Mouse (Mus musculus) stomach, embryonic 15.5 days (tissue): ENCODE data around the gene Rnf19b. TPM values are rescaled to one million over a fixed set of nuclear protein-coding genes. Genes with fewer than 3 reads are reported as not detected.

ENCODE experiments used
- ATAC-seq: fragments of 200-750 bp; cut with Nextera tagmentation; 2 replicates; pipeline ENCODE4 v1.8.0; 2017; ENCODE audit warnings: low read depth, moderate number of reproducible peaks, moderate TSS enrichment; ENCODE audit not compliant: insufficient read depth, low FRiP score
- H3K27ac ChIP-seq: fragments of 300-500 bp; sonication (generic); 2 replicates; pipeline ENCODE4 v1.5.1; 2015; ENCODE audit warnings: mild to moderate bottlenecking, inconsistent platforms
- H3K27me3 ChIP-seq: fragments of 300-500 bp; sonication (generic); replicated peaks from 2 replicates; pipeline ENCODE4 v1.6.1; 2015; ENCODE audit warnings: inconsistent platforms
- H3K36me3 ChIP-seq: fragments of 300-500 bp; sonication (generic); 2 replicates; pipeline ENCODE4 v1.6.1; 2015; ENCODE audit warnings: inconsistent platforms
- H3K4me1 ChIP-seq: fragments of 300-500 bp; sonication (generic); 2 replicates; pipeline ENCODE4 v1.6.1; 2015; ENCODE audit warnings: inconsistent platforms
- H3K4me2 ChIP-seq: fragments of 300-500 bp; sonication (generic); 2 replicates; pipeline ENCODE4 v1.6.1; 2015; ENCODE audit warnings: mild to moderate bottlenecking, inconsistent platforms
- H3K4me3 ChIP-seq: fragments of 300-500 bp; sonication (generic); replicated peaks from 2 replicates; pipeline ENCODE4 v1.5.1; 2015; ENCODE audit warnings: inconsistent platforms
- H3K9ac ChIP-seq: fragments of 300-500 bp; sonication (generic); 2 replicates; pipeline ENCODE4 v1.6.1; 2015; ENCODE audit warnings: inconsistent platforms
- H3K9me3 ChIP-seq: fragments of 300-500 bp; sonication (generic); 2 replicates; pipeline ENCODE4 v1.6.1; 2016; ENCODE audit warnings: inconsistent platforms
- WGBS: fragments of 180-500 bp; shearing (Covaris S2); methylation state at CpG from one replicate; pipeline ENCODE4 v1.1.7; 2015; 5-methylcytosine and 5-hydroxymethylcytosine counted together
- polyA plus RNA-seq: library from polyadenylated mRNA; unstranded; fragments of >200 nt; fragmentation: Nextera tagmentation; extraction: Ambion mirVana; gene quantifications from 2 replicates; pipeline ENCODE4 v1.2.1, GENCODE M21; 2015

The Rnf19b gene
- polyA plus RNA-seq, 1 experiment from 2014 or later = 7.6 TPM

- Histone ChIP-seq H3K4me1 (peaks cover 26% of the 10 kb centered on the region), H3K27me3 (no peaks in the 10 kb centered on the region), H3K9me3 (no peaks in the 10 kb centered on the region), H3K36me3 (no peaks in the 10 kb centered on the region), H3K4me2 (no peak overlapping the region), H3K27ac (no peak overlapping the region), H3K4me3 (no peak overlapping the region), H3K9ac (no peak overlapping the region)
- 81% methylated on average over 6 of the region's 6 CpGs for WGBS
- no peak for ATAC-seq
Observed at GRCm38 (mm10) chr4:129110804-129111203, 52.7 kb downstream of the Rnf19b start.

- no peaks in the 10 kb centered on the region for H3K9me3 ChIP-seq
- H3K27ac ChIP-seq = no peak overlapping the region
- no peaks in the 10 kb centered on the region for H3K27me3 ChIP-seq
- H3K4me1 ChIP-seq = peaks cover 25% of the 10 kb centered on the region
- WGBS = 54% methylated on average over 11 of the region's 11 CpGs
- ATAC-seq = no peak
- no peak overlapping the region for H3K4me3 ChIP-seq
- no peak overlapping the region for H3K4me2 ChIP-seq
- H3K9ac ChIP-seq = no peak overlapping the region
- no peaks in the 10 kb centered on the region for H3K36me3 ChIP-seq
Observed at GRCm38 (mm10) chr4:129111350-129111749, 53.3 kb downstream of the Rnf19b start.

GRCm38 (mm10) chr4:129112231-129112630 lies 54.2 kb downstream of the Rnf19b start:
- 0 out of 2 replicates have a peak overlapping the region, but pooled peaks have one; percentile 7 for H3K27ac ChIP-seq
- H3K4me1 ChIP-seq = peaks cover 21% of the 10 kb centered on the region
- ATAC-seq = peak; percentile 32; the same call in 1 of the 2 replicates
- peak overlapping the region; percentile 34; the same call in 1 of the 2 replicates for H3K4me2 ChIP-seq
- H3K27me3 ChIP-seq = no peaks in the 10 kb centered on the region
- H3K4me3 ChIP-seq = no peak overlapping the region
- no peaks in the 10 kb centered on the region for H3K36me3 ChIP-seq
- 61% methylated on average over 13 of the region's 13 CpGs for WGBS
- H3K9me3 ChIP-seq = no peaks in the 10 kb centered on the region
- no peak overlapping the region for H3K9ac ChIP-seq

GRCm38 (mm10) chr4:129113083-129113988 lies 55.3 kb downstream of the Rnf19b start:
- Histone ChIP-seq H3K9ac (no peak overlapping the region), H3K4me1 (peaks cover 18% of the 10 kb centered on the region), H3K36me3 (no peaks in the 10 kb centered on the region), H3K4me2 (no peak overlapping the region), H3K4me3 (no peak overlapping the region), H3K27ac (no peak overlapping the region), H3K27me3 (no peaks in the 10 kb centered on the region), H3K9me3 (no peaks in the 10 kb centered on the region)
- peak; percentile 70 for ATAC-seq
- 33% methylated on average over 28 of the region's 28 CpGs for WGBS

- Histone ChIP-seq H3K27ac (no peak overlapping the region), H3K9me3 (no peaks in the 10 kb centered on the region), H3K4me1 (peaks cover 30% of the 10 kb centered on the region), H3K4me2 (no peak overlapping the region), H3K9ac (no peak overlapping the region), H3K4me3 (no peak overlapping the region), H3K27me3 (peaks cover 17% of the 10 kb centered on the region), H3K36me3 (no peaks in the 10 kb centered on the region)
- WGBS = 90% methylated on average over 8 of the region's 8 CpGs
- no peak for ATAC-seq
Observed at GRCm38 (mm10) chr4:129116703-129117102, 58.6 kb downstream of the Rnf19b start.

- H3K9ac ChIP-seq = no peak overlapping the region
- no peaks in the 10 kb centered on the region for H3K9me3 ChIP-seq
- WGBS = 87% methylated on average over 14 of the region's 14 CpGs
- H3K4me2 ChIP-seq = no peak overlapping the region
- peaks cover 24% of the 10 kb centered on the region for H3K27me3 ChIP-seq
- H3K27ac ChIP-seq = no peak overlapping the region
- no peak overlapping the region for H3K4me3 ChIP-seq
- peaks cover 19% of the 10 kb centered on the region; the same call in 1 of the 2 replicates for H3K4me1 ChIP-seq
- ATAC-seq = no peak
- no peaks in the 10 kb centered on the region for H3K36me3 ChIP-seq
Observed at GRCm38 (mm10) chr4:129117720-129118510, 59.8 kb downstream of the Rnf19b start.

GRCm38 (mm10) chr4:129119708-129120107 lies 61.6 kb downstream of the Rnf19b start:
- no peak overlapping the region for H3K4me3 ChIP-seq
- 67% methylated on average over 10 of the region's 10 CpGs for WGBS
- no peak overlapping the region for H3K27ac ChIP-seq
- H3K9ac ChIP-seq = no peak overlapping the region
- no peak overlapping the region for H3K4me2 ChIP-seq
- H3K36me3 ChIP-seq = no peaks in the 10 kb centered on the region
- no peaks in the 10 kb centered on the region for H3K9me3 ChIP-seq
- H3K27me3 ChIP-seq = peaks cover 28% of the 10 kb centered on the region
- no peak for ATAC-seq
- peaks cover 13% of the 10 kb centered on the region; the same call in 1 of the 2 replicates for H3K4me1 ChIP-seq

- H3K27me3 ChIP-seq = peaks cover 34% of the 10 kb centered on the region
- WGBS = 1% methylated on average over 54 of the region's 59 CpGs
- peaks cover 24% of the 10 kb centered on the region for H3K4me1 ChIP-seq
- H3K4me2 ChIP-seq = peak overlapping the region; percentile 93
- no peaks in the 10 kb centered on the region for H3K36me3 ChIP-seq
- no peaks in the 10 kb centered on the region for H3K9me3 ChIP-seq
- H3K4me3 ChIP-seq = peak overlapping the region; percentile 44
- ATAC-seq = peak; percentile 40
- no peak overlapping the region for H3K9ac ChIP-seq
- H3K27ac ChIP-seq = no peak overlapping the region
Observed at GRCm38 (mm10) chr4:129120520-129121445, 62.7 kb downstream of the Rnf19b start.

- ATAC-seq = no peak
- H3K4me2 ChIP-seq = peak within 1 kb of the TSS; percentile 93
- no peak within 1 kb of the TSS for H3K9ac ChIP-seq
- peak within 1 kb of the TSS; percentile 44 for H3K4me3 ChIP-seq
- H3K36me3 ChIP-seq = no peaks in the 10 kb centered on the region
- peaks cover 34% of the 10 kb centered on the region for H3K27me3 ChIP-seq
- WGBS = 1% methylated on average over 17 of the region's 17 CpGs
- H3K9me3 ChIP-seq = no peaks in the 10 kb centered on the region
- H3K4me1 ChIP-seq = peaks cover 30% of the 10 kb centered on the region
- no peak within 1 kb of the TSS for H3K27ac ChIP-seq
Observed at GRCm38 (mm10) chr4:129121569-129122086, 63.6 kb downstream of the Rnf19b start, which contains the start of gene Hpca. TSS of gene Hpca (minus strand) at chr4:129122036.

GRCm38 (mm10) chr4:129122107-129122506 lies 64.0 kb downstream of the Rnf19b start:
- ATAC-seq = no peak
- Histone ChIP-seq H3K4me3 (no peak overlapping the region), H3K9ac (no peak overlapping the region), H3K4me1 (peaks cover 30% of the 10 kb centered on the region), H3K36me3 (no peaks in the 10 kb centered on the region), H3K4me2 (no peak overlapping the region), H3K27ac (no peak overlapping the region), H3K27me3 (peaks cover 34% of the 10 kb centered on the region), H3K9me3 (no peaks in the 10 kb centered on the region)
- 21% methylated on average over 9 of the region's 9 CpGs for WGBS

- 21% methylated on average over 8 of the region's 8 CpGs for whole genome bisulfite sequencing
- Histone ChIP-seq H3K4me3 (no peak overlapping the region), H3K36me3 (no peaks in the 10 kb centered on the region), H3K9ac (no peak overlapping the region), H3K4me1 (peaks cover 30% of the 10 kb centered on the region), H3K27me3 (peaks cover 34% of the 10 kb centered on the region), H3K27ac (no peak overlapping the region), H3K9me3 (no peaks in the 10 kb centered on the region), H3K4me2 (no peak overlapping the region)
- no peak for ATAC-seq
Observed at GRCm38 (mm10) chr4:129122719-129123118, 64.6 kb downstream of the Rnf19b start.
